Mouse (Mus musculus) myocyte (in vitro differentiated cells): Measurements from ENCODE around the gene Susd1. TPM values are rescaled to one million over a fixed set of nuclear protein-coding genes. Genes with fewer than 3 reads are reported as not detected.

Experiments
- H3K27me3 ChIP-seq: one replicate; pipeline ENCODE4 v1.6.1; 2011; ENCODE audit not compliant: control insufficient read depth, insufficient read depth, insufficient read length
- H3K36me3 ChIP-seq: one replicate; pipeline ENCODE4 v1.6.1; 2011; ENCODE audit not compliant: control insufficient read depth, insufficient read depth
- H3K4me2 ChIP-seq: one replicate; pipeline ENCODE4 v1.6.1; 2011; ENCODE audit warnings: low read depth, control low read depth
- H3K4me3 ChIP-seq: one replicate; pipeline ENCODE4 v1.5.1; 2011; ENCODE audit warnings: mild to moderate bottlenecking, control low read depth, moderate library complexity
- H3K79me2 ChIP-seq: one replicate; pipeline ENCODE4 v1.6.1; 2011; ENCODE audit not compliant: control insufficient read depth, insufficient read depth
- H3ac ChIP-seq: one replicate; pipeline ENCODE4 v1.6.1; 2011; ENCODE audit not compliant: control insufficient read depth, insufficient read length
- CEBPB ChIP-seq: IDR thresholded peaks from 2 replicates; pipeline ENCODE4 v1.6.1; 2011; ENCODE audit warnings: mild to moderate bottlenecking, moderate library complexity; ENCODE audit not compliant: poor library complexity, insufficient read depth, severe bottlenecking
- E2F4 ChIP-seq: IDR thresholded peaks from one replicate; pipeline ENCODE4 v1.6.1; 2011; ENCODE audit warnings: mild to moderate bottlenecking, control low read depth, moderate library complexity; ENCODE audit not compliant: insufficient read depth
- MAX ChIP-seq: IDR thresholded peaks from one replicate; pipeline ENCODE4 v1.6.1; 2011; ENCODE audit warnings: low read depth, mild to moderate bottlenecking, control low read depth
- MYOD1 ChIP-seq, 3 experiments: IDR thresholded peaks; one replicate each; pipeline ENCODE4 v1.6.1; 2011; ENCODE audit warnings: control low read depth in 2 of 3, low read depth in 2 of 3, mild to moderate bottlenecking in 2 of 3, moderate library complexity in 1 of 3; ENCODE audit not compliant: insufficient read length in 2 of 3, control insufficient read depth in 1 of 3
- MYOG ChIP-seq, 3 experiments: IDR thresholded peaks; one replicate each; pipeline ENCODE4 v1.6.1; 2011; ENCODE audit warnings: control low read depth in 2 of 3, low read depth in 2 of 3, mild to moderate bottlenecking in 2 of 3; ENCODE audit not compliant: insufficient read length in 2 of 3, control insufficient read depth in 1 of 3, insufficient read depth in 1 of 3
- POLR2A ChIP-seq: IDR thresholded peaks from one replicate; pipeline ENCODE4 v1.6.1; 2011; ENCODE audit warnings: low read depth, mild to moderate bottlenecking, control low read depth, moderate library complexity; ENCODE audit not compliant: insufficient read length
- POLR2AphosphoS2 ChIP-seq: IDR thresholded peaks from one replicate; pipeline ENCODE4 v1.6.1; 2011; ENCODE audit warnings: low read depth, control low read depth; ENCODE audit not compliant: insufficient read length
- REST ChIP-seq: IDR thresholded peaks from one replicate; pipeline ENCODE4 v1.6.1; 2011; ENCODE audit warnings: mild to moderate bottlenecking, control low read depth, moderate library complexity; ENCODE audit not compliant: insufficient read depth, insufficient read length
- SRF ChIP-seq: IDR thresholded peaks from one replicate; pipeline ENCODE4 v1.6.1; 2011; ENCODE audit warnings: low read depth; ENCODE audit not compliant: control insufficient read depth, insufficient read length
- TCF12 ChIP-seq: IDR thresholded peaks from one replicate; pipeline ENCODE4 v1.6.1; 2011; ENCODE audit warnings: mild to moderate bottlenecking, control low read depth; ENCODE audit not compliant: poor library complexity, insufficient read depth, severe bottlenecking
- TCF3 ChIP-seq: IDR thresholded peaks from one replicate; pipeline ENCODE4 v1.6.1; 2011; ENCODE audit warnings: low read depth, control low read depth; ENCODE audit not compliant: insufficient read length
- USF1 ChIP-seq: IDR thresholded peaks from one replicate; pipeline ENCODE4 v1.6.1; 2011; ENCODE audit warnings: low read depth, mild to moderate bottlenecking, control low read depth, moderate library complexity
- polyA plus RNA-seq: library from polyadenylated mRNA; unstranded; fragments of >200 nt; fragmentation: generic; extraction: Trizol; gene quantifications from one replicate; pipeline ENCODE4 v1.2.1, GENCODE M21; 2012; ENCODE audit warnings: missing spikeins

Gene Susd1
- polyA plus RNA-seq, 1 experiment, result 0.55 TPM

GRCm38 (mm10) chr4:59359921-59360320 is 78.5 kb downstream of the Susd1 start:
- Histone ChIP-seq H3K4me3 (no peak overlapping the region), H3K79me2 (no peaks in the 10 kb centered on the region), H3K27me3 (no peaks in the 10 kb centered on the region), H3K4me2 (no peak overlapping the region), H3K36me3 (no peaks in the 10 kb centered on the region), H3ac (no peak overlapping the region)
- TF ChIP-seq POLR2AphosphoS2, result no peak
- TF ChIP-seq MAX, result no peak
- TF ChIP-seq REST, result no peak
- TF ChIP-seq MYOD1 (IDR thresholded peaks at IDR 0.05; ENCODE audit: control insufficient read depth in 1 of 3, insufficient read length in 2 of 3, low read depth in 2 of 3), result no peak
- no peak for TF ChIP-seq USF1
- TF ChIP-seq POLR2A, result no peak

GRCm38 (mm10) chr4:59358960-59359359 is 79.5 kb downstream of the Susd1 start:
- TF ChIP-seq TCF3 (no peak), E2F4 (no peak), POLR2AphosphoS2 (no peak)
- Histone ChIP-seq H3K4me2 (no peak overlapping the region), H3ac (no peak overlapping the region), H3K27me3 (no peaks in the 10 kb centered on the region), H3K36me3 (no peaks in the 10 kb centered on the region), H3K79me2 (no peaks in the 10 kb centered on the region), H3K4me3 (no peak overlapping the region)

DNA sequence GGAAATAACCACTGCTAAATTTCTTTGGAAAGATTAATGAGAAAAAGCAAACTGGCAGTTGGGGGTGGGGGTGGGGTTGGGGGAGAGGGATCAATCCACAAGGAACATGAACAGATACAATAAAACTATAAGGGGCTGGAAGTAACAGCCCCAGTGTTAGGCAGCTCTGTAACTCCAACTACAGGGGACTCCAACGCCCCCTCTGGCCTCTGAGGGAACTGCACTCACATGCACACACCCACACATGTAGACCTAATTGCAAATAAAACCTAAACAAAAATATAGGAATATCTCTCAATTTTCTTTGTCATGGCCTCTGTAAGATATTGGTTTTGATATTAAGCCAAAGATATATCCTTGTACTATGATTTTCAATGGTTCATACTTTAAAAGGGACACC is 83.0 kb downstream of the Susd1 start:
- H3K27me3 ChIP-seq, result no peaks in the 10 kb centered on the region
- H3K4me2 ChIP-seq, result no peak overlapping the region
- H3K4me3 ChIP-seq, result no peak overlapping the region
- TF ChIP-seq CEBPB (no peak), SRF (no peak), TCF3 (no peak)
- H3K36me3 ChIP-seq, result no peaks in the 10 kb centered on the region
- H3K79me2 ChIP-seq, result no peaks in the 10 kb centered on the region
- no peak overlapping the region for H3ac ChIP-seq

DNA sequence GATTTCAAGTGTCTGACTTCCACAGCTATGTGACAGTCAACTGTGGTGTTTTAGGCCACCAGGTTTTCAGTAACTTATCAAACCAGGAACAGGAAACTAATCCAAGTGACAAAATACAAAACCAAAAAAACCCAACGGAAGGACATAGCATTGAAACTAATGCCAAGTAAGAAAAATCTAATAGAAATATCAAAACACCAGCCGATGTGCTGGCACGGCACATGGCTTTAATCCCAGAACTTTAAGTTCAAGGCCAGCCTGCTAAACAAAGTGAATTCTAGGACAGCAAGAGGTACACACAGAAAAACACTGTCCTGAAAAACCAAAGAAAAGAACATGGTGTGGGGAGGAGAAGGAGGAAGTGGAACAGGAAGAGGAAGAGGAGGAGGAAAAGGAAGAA is 83.8 kb downstream of the Susd1 start:
- Histone ChIP-seq H3K4me2 (no peak overlapping the region), H3K79me2 (no peaks in the 10 kb centered on the region), H3K36me3 (no peaks in the 10 kb centered on the region), H3ac (no peak overlapping the region), H3K27me3 (no peaks in the 10 kb centered on the region), H3K4me3 (no peak overlapping the region)
- TF ChIP-seq TCF3 (no peak), MAX (no peak)

DNA sequence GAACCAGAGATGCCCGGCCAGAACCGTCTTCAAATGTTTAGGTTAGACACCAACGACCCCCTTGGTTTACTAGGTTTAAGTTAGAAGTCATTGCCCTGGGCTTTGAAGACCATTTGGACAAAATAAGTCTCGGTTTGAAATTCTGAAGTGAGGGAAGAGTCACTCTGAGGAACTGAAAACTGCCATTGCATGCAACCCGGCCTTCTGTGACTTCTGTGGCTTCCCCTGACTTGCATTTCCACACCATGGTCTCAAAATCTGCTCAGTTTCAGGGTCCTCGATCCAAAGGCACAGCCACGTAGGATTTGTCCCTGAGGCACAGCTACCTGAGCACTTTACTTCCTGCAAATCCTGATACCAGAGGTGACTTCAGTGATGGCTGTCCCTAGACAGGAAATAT is 86.5 kb downstream of the Susd1 start:
- no peak for TF ChIP-seq POLR2A
- TF ChIP-seq REST, result no peak
- TF ChIP-seq MYOD1 (IDR thresholded peaks at IDR 0.05; ENCODE audit: control insufficient read depth in 1 of 3, insufficient read length in 2 of 3, low read depth in 2 of 3), result no peak
- no peak for TF ChIP-seq TCF12
- TF ChIP-seq E2F4, result no peak
- no peak for TF ChIP-seq MAX
- TF ChIP-seq POLR2AphosphoS2, result no peak
- TF ChIP-seq SRF, result no peak
- no peak for TF ChIP-seq MYOG (IDR thresholded peaks at IDR 0.05; ENCODE audit: control insufficient read depth in 1 of 3, insufficient read depth in 1 of 3, insufficient read length in 2 of 3, low read depth in 2 of 3)
- no peak for TF ChIP-seq TCF3
- no peak for TF ChIP-seq CEBPB
- TF ChIP-seq USF1, result no peak
- H3K27me3 ChIP-seq, result no peaks in the 10 kb centered on the region
- no peaks in the 10 kb centered on the region for H3K36me3 ChIP-seq
- no peak overlapping the region for H3K4me2 ChIP-seq
- H3K4me3 ChIP-seq, result no peak overlapping the region
- no peaks in the 10 kb centered on the region for H3K79me2 ChIP-seq
- no peak overlapping the region for H3ac ChIP-seq

DNA sequence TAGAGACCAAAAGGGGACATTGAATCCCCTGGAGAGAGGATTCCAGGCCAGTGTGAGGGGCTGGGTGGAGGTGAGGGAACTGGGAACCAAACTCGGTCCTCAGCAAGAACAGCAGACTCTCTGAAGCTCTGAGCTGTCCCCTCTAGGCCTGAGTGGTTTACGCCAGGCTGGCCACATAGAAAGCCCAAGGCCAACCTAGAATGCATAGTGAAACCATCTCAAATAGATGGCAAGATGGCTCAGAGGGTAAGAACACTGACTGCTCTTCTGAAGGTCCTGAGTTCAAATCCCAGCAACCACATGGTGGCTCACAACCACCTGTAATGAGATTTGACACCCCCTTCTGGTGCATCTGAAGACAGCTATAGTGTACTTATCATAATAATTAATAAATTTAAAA is 88.1 kb downstream of the Susd1 start:
- no peak for TF ChIP-seq MYOD1 (IDR thresholded peaks at IDR 0.05; ENCODE audit: control insufficient read depth in 1 of 3, insufficient read length in 2 of 3, low read depth in 2 of 3)
- TF ChIP-seq CEBPB, result no peak
- TF ChIP-seq TCF3, result no peak
- no peaks in the 10 kb centered on the region for H3K36me3 ChIP-seq

More for the DNA sequence above, 88.1 kb downstream of the Susd1 start:
- H3ac ChIP-seq, result no peak overlapping the region
- no peak overlapping the region for H3K4me3 ChIP-seq
- no peak overlapping the region for H3K4me2 ChIP-seq
- H3K27me3 ChIP-seq, result no peaks in the 10 kb centered on the region
- H3K79me2 ChIP-seq, result no peaks in the 10 kb centered on the region
